Mouse (Mus musculus): ENCODE measurements at regions not wholly inside any gene's neighbourhood (a gene's known extent, or its start where the extent isn't known, plus 50 kb on each side); places are given as distances from the start of the nearest gene placed in this dataset.

- TF ChIP-seq CTCF (IDR thresholded peaks at IDR 0.05; ENCODE audit: low read depth, low read length) = no peak
- TF ChIP-seq GATA1 (IDR thresholded peaks at IDR 0.05; ENCODE audit: borderline replicate concordance, low read length) = no peak
- no peak for TF ChIP-seq GATA2 (IDR thresholded peaks at IDR 0.05; ENCODE audit: borderline replicate concordance, low read depth, low read length)
- TF ChIP-seq POLR2AphosphoS5 (IDR thresholded peaks at IDR 0.05; ENCODE audit: insufficient replicate concordance, low read depth, low read length) = no peak
Observed at GRCm38 (mm10) chr1:105169455-105170113, 186.9 kb downstream of the Rnf152 start.
